Comparison of ENCODE assay signal across 26 mouse cellular contexts in the genomic region with DNA sequence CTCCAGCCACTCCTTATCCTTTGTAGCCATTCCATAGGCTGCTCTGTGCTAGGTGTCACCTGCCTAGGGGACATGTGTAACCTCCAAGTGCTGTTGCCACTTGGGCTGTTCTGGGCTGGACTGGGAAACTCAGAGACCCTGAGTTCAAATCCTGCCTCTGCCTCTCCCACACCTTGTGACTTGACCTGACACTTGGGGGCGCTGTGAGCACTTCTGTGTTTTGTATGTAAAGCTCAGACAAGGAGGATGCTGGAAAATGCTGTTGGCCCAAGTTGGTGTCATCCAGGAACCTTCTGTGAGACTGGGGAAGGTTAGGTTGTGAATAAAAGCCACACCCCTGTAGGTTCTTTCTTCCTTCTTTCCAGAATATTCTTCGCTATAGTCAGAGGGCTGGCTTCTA. TPM values are rescaled to one million over a fixed set of nuclear protein-coding genes. Genes with fewer than 3 reads are reported as not detected.
A peak's percentile ranks its signal among the peaks of the same experiment; 100 is the strongest.
DNase-seq lines count a peak whose midpoint lies in the region; ATAC-seq and TF ChIP-seq lines count a peak whose summit lies in the region.
"Had no signal": no experiment of that assay in that cellular context is flagged by ENCODE, and none has a peak within 500 bp of the region (broad histone marks: within the 10 kb centered on the region; RNA-seq: fewer than 3 reads in every experiment).

No protein-coding gene starts in this region.

- H3K9me3 ChIP-seq in intestine, postnatal 0 days (ENCODE audit: control insufficient read depth), result no peaks in the 10 kb centered on the region
- no peaks in the 10 kb centered on the region for H3K9me3 ChIP-seq in intestine, embryonic 15.5 days
- no peaks in the 10 kb centered on the region for H3K9me3 ChIP-seq in liver, postnatal 0 days (ENCODE audit: low read length)
- H3K9me3 ChIP-seq: forebrain, embryonic 13.5 days; heart, embryonic 15.5 days; hindbrain, embryonic 15.5 days; midbrain, embryonic 12.5 days had no signal

- H3K27ac ChIP-seq in intestine, postnatal 0 days (ENCODE audit: low read depth, low read length), result no peak overlapping the region
- no peak overlapping the region for H3K27ac ChIP-seq in intestine, embryonic 15.5 days
- H3K27ac ChIP-seq in liver, postnatal 0 days (ENCODE audit: low read depth), result no peak overlapping the region
- H3K27ac ChIP-seq: forebrain, embryonic 13.5 days; heart, embryonic 15.5 days; hindbrain, embryonic 15.5 days; midbrain, embryonic 12.5 days had no signal

- TF ChIP-seq EP300 in liver, postnatal 0 days (IDR thresholded peaks at IDR 0.05; ENCODE audit: low read depth), result no peak

- WGBS in intestine, postnatal 0 days, result 55% methylated on average over 2 of the region's 2 CpGs
- 54% methylated on average over 2 of the region's 2 CpGs for WGBS in intestine, embryonic 15.5 days
- 51% methylated on average over 2 of the region's 2 CpGs for WGBS in liver, postnatal 0 days (ENCODE audit: insufficient replicate concordance)

- no peak overlapping the region for H3K9ac ChIP-seq in intestine, postnatal 0 days (ENCODE audit: low read depth, low read length)
- H3K9ac ChIP-seq in intestine, embryonic 15.5 days, result no peak overlapping the region
- no peak overlapping the region for H3K9ac ChIP-seq in liver, postnatal 0 days (replicated peaks)
- H3K9ac ChIP-seq: forebrain, embryonic 13.5 days; heart, embryonic 15.5 days; hindbrain, embryonic 15.5 days; midbrain, embryonic 12.5 days had no signal

- 0 out of 2 replicates have a peak, but pooled peaks have one; percentile 10 for TF ChIP-seq CTCF in intestine, postnatal 0 days (IDR thresholded peaks at IDR 0.05; ENCODE audit: low read depth)
- peak; percentile 6; the same call in 1 of the 2 replicates for TF ChIP-seq CTCF in liver, postnatal 0 days (IDR thresholded peaks at IDR 0.05; ENCODE audit: low read depth)

- ATAC-seq in intestine, postnatal 0 days, result no peak
- no peak for ATAC-seq in intestine, embryonic 15.5 days
- ATAC-seq in liver, postnatal 0 days, result no peak
- no peak for ATAC-seq in megakaryocyte progenitor cell, adult 5-6 weeks (replicated peaks; ENCODE audit: poor library complexity)
- ATAC-seq: forebrain, embryonic 13.5 days had no signal

- H3K36me3 ChIP-seq in intestine, postnatal 0 days (ENCODE audit: control insufficient read depth, insufficient read depth), result no peaks in the 10 kb centered on the region
- H3K36me3 ChIP-seq in intestine, embryonic 15.5 days, result no peaks in the 10 kb centered on the region
- no peaks in the 10 kb centered on the region for H3K36me3 ChIP-seq in liver, postnatal 0 days (replicated peaks; ENCODE audit: insufficient read depth, low read length)
- H3K36me3 ChIP-seq: heart, embryonic 15.5 days; hindbrain, embryonic 15.5 days; midbrain, embryonic 12.5 days had no signal

- H3K4me1 ChIP-seq in intestine, postnatal 0 days (replicated peaks; ENCODE audit: control insufficient read depth, insufficient read depth, low read length), result no peaks in the 10 kb centered on the region
- H3K4me1 ChIP-seq in intestine, embryonic 15.5 days (replicated peaks), result no peaks in the 10 kb centered on the region
- H3K4me1 ChIP-seq in liver, postnatal 0 days (ENCODE audit: insufficient read depth), result no peaks in the 10 kb centered on the region
- H3K4me1 ChIP-seq: heart, embryonic 15.5 days had no signal

- no peak overlapping the region for H3K4me2 ChIP-seq in intestine, postnatal 0 days (replicated peaks; ENCODE audit: low read depth)
- no peak overlapping the region for H3K4me2 ChIP-seq in intestine, embryonic 15.5 days (replicated peaks)
- no peak overlapping the region for H3K4me2 ChIP-seq in liver, postnatal 0 days (ENCODE audit: low read depth, low read length)
- H3K4me2 ChIP-seq: forebrain, embryonic 13.5 days; heart, embryonic 15.5 days; hindbrain, embryonic 15.5 days; midbrain, embryonic 12.5 days had no signal

- no peak for DNase-seq in liver, postnatal 0 days
- DNase-seq in liver, result no peak
- peak; percentile 52 for DNase-seq in ES-CJ7 (ENCODE audit: low read depth, low spot score)
- DNase-seq in induced T-regulatory cell, adult 2 months (ENCODE audit: low read depth), result peak; percentile 60
- no peak for DNase-seq in urinary bladder, postnatal 10 days (ENCODE audit: low spot score)
- DNase-seq: adrenal gland, postnatal 25 days; cerebellum, adult 8-10 months; cerebellum, postnatal 36 days; heart, postnatal 4 days; kidney, adult 2 months; kidney, postnatal 10 days; lung, adult 2 months; lung, postnatal 14 days; thymus, postnatal 25 days had no signal

- H3K27me3 ChIP-seq in intestine, postnatal 0 days (replicated peaks; ENCODE audit: control insufficient read depth, insufficient read depth, low read length), result 0 out of 2 replicates have a peak, but pooled peaks cover 6% of the 10 kb centered on the region
- H3K27me3 ChIP-seq in intestine, embryonic 15.5 days (replicated peaks), result 0 out of 2 replicates have a peak, but pooled peaks cover 4% of the 10 kb centered on the region
- H3K27me3 ChIP-seq in liver, postnatal 0 days (ENCODE audit: insufficient read depth, low read length), result no peaks in the 10 kb centered on the region
- H3K27me3 ChIP-seq: hindbrain, embryonic 15.5 days had no signal

- no peak overlapping the region for H3K4me3 ChIP-seq in intestine, postnatal 0 days (ENCODE audit: low read depth, low read length)
- no peak overlapping the region for H3K4me3 ChIP-seq in intestine, embryonic 15.5 days (replicated peaks)
- H3K4me3 ChIP-seq in liver, postnatal 0 days (ENCODE audit: low read depth, low read length), result no peak overlapping the region
- H3K4me3 ChIP-seq: forebrain, embryonic 13.5 days; heart, embryonic 15.5 days; hindbrain, embryonic 15.5 days; midbrain, embryonic 12.5 days had no signal

RNA-seq across cellular contexts. Expression of a gene that starts 16.3 kb away (rescaled TPM):
- polyA plus RNA-seq in intestine, postnatal 0 days (2015; fragmentation: Nextera tagmentation; extraction: Ambion mirVana), result 3.0 and 5.1 TPM in 2 replicates
- polyA plus RNA-seq in intestine, embryonic 15.5 days (2015; fragmentation: Nextera tagmentation; extraction: Ambion mirVana), result 0.49 and 1.0 TPM in 2 replicates
- polyA plus RNA-seq in liver, postnatal 0 days (2015; fragmentation: Nextera tagmentation; extraction: Ambion mirVana), result 0.20 and 0.36 TPM in 2 replicates
- 0.10 and 0.67 TPM in 2 replicates for total RNA-seq in megakaryocyte progenitor cell, adult 5-6 weeks (2015)
- total RNA-seq in megakaryocyte progenitor cell, adult 5-6 weeks (2017), result 0.12 and 2.0 TPM in 2 replicates
- total RNA-seq: gastrocnemius, adult 8-10 months; megakaryocyte, adult 5-6 weeks had no signal
- polyA plus RNA-seq: midbrain, embryonic 12.5 days had no signal

RNA-seq across cellular contexts. Expression of a gene that starts 30.9 kb away (rescaled TPM):
- not detected in 2 replicates for polyA plus RNA-seq in intestine, postnatal 0 days (2015; fragmentation: Nextera tagmentation; extraction: Ambion mirVana)
- not detected in 2 replicates for polyA plus RNA-seq in intestine, embryonic 15.5 days (2015; fragmentation: Nextera tagmentation; extraction: Ambion mirVana)
- not detected in 2 replicates for polyA plus RNA-seq in liver, postnatal 0 days (2015; fragmentation: Nextera tagmentation; extraction: Ambion mirVana)
- total RNA-seq in megakaryocyte progenitor cell, adult 5-6 weeks (2015), result not detected in 2 replicates
- total RNA-seq in megakaryocyte progenitor cell, adult 5-6 weeks (2017), result not detected in 2 replicates
- total RNA-seq: gastrocnemius, adult 8-10 months; heart, postnatal 4 days; left cerebral cortex, postnatal 36 days; megakaryocyte, adult 5-6 weeks had no signal
- polyA plus RNA-seq: forebrain, embryonic 13.5 days; heart, embryonic 15.5 days; kidney, adult 2 months; limb, embryonic 14.5 days; midbrain, embryonic 12.5 days; stomach, embryonic 16.5 days had no signal

RNA-seq across cellular contexts. Expression of a gene that starts 46.8 kb away (rescaled TPM):
- polyA plus RNA-seq in intestine, postnatal 0 days (2015; fragmentation: Nextera tagmentation; extraction: Ambion mirVana), result 2.3 and 2.5 TPM in 2 replicates
- 4.1 and 4.3 TPM in 2 replicates for polyA plus RNA-seq in intestine, embryonic 15.5 days (2015; fragmentation: Nextera tagmentation; extraction: Ambion mirVana)
- 0.23 and 0.25 TPM in 2 replicates for polyA plus RNA-seq in liver, postnatal 0 days (2015; fragmentation: Nextera tagmentation; extraction: Ambion mirVana)
- total RNA-seq in megakaryocyte progenitor cell, adult 5-6 weeks (2015), result 0.10 TPM in 1 of 2 replicates, not detected in the other
- not detected in 2 replicates for total RNA-seq in megakaryocyte progenitor cell, adult 5-6 weeks (2017)

RNA-seq across cellular contexts. Expression of a gene that starts 52.3 kb away (rescaled TPM):
- 19.9 and 20.9 TPM in 2 replicates for polyA plus RNA-seq in intestine, postnatal 0 days (2015; fragmentation: Nextera tagmentation; extraction: Ambion mirVana)
- polyA plus RNA-seq in intestine, embryonic 15.5 days (2015; fragmentation: Nextera tagmentation; extraction: Ambion mirVana), result 47.5 and 49.3 TPM in 2 replicates
- 14.0 and 15.1 TPM in 2 replicates for polyA plus RNA-seq in liver, postnatal 0 days (2015; fragmentation: Nextera tagmentation; extraction: Ambion mirVana)
- 11.8 and 13.3 TPM in 2 replicates for total RNA-seq in megakaryocyte progenitor cell, adult 5-6 weeks (2015)
- 34.9 and 35.8 TPM in 2 replicates for total RNA-seq in megakaryocyte progenitor cell, adult 5-6 weeks (2017)

RNA-seq across cellular contexts. Expression of a gene that starts 52.5 kb away (rescaled TPM):
- polyA plus RNA-seq in intestine, postnatal 0 days (2015; fragmentation: Nextera tagmentation; extraction: Ambion mirVana), result 6.1 and 7.5 TPM in 2 replicates
- polyA plus RNA-seq in intestine, embryonic 15.5 days (2015; fragmentation: Nextera tagmentation; extraction: Ambion mirVana), result 10.6 and 11.4 TPM in 2 replicates
- 3.1 and 3.4 TPM in 2 replicates for polyA plus RNA-seq in liver, postnatal 0 days (2015; fragmentation: Nextera tagmentation; extraction: Ambion mirVana)
- total RNA-seq in megakaryocyte progenitor cell, adult 5-6 weeks (2015), result 2.0 and 2.3 TPM in 2 replicates
- 4.7 and 5.8 TPM in 2 replicates for total RNA-seq in megakaryocyte progenitor cell, adult 5-6 weeks (2017)

Comparison
In these comparisons a context has a peak if more than half of its experiments do, and no peak if none do; other contexts are left out.
1. DNase-seq: peak in ES-CJ7 (single experiment) and induced T-regulatory cell, adult 2 months (single experiment); none in liver, postnatal 0 days (single experiment), liver (single experiment) and urinary bladder, postnatal 10 days (single experiment).